Comparison of ENCODE assay signal across 14 mouse cellular contexts in the genomic region with DNA sequence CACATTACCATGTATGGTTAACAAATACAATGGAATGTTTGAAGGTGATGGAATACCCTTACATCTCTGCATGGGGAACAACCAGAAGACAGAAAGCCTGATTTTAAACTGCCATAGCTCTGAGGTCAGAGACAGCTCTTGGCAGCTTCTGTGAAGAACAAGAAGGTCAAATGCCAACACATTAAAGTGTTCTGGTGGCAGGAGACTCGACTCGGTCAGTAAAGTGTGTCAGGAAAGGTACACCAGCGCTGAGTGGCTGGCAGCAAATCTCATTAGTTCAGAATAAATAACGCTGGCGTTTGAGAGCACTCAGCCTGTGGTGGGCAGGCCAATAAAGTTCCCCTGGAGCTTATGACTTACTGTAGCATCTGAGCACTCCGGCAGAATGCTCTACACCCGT.
"Had no signal": no experiment of that assay in that cellular context is flagged by ENCODE, and none has a peak within 500 bp of the region (broad histone marks: within the 10 kb centered on the region; RNA-seq: fewer than 3 reads in every experiment).

No protein-coding gene starts in this region.

- H3K36me3 ChIP-seq: limb, embryonic 10.5 days; liver, embryonic 15.5 days; lung, embryonic 15.5 days; midbrain, embryonic 15.5 days; neural tube, embryonic 12.5 days had no signal

- ATAC-seq: midbrain, embryonic 15.5 days had no signal

- H3K4me2 ChIP-seq: liver, embryonic 11.5 days; liver, embryonic 15.5 days; lung, embryonic 15.5 days; midbrain, embryonic 11.5 days; midbrain, embryonic 15.5 days; neural tube, embryonic 12.5 days had no signal

- H3K9me3 ChIP-seq: limb, embryonic 10.5 days; liver, embryonic 15.5 days; lung, embryonic 15.5 days; midbrain, embryonic 15.5 days; neural tube, embryonic 12.5 days had no signal

- H3K4me3 ChIP-seq: left cerebral cortex, adult 2 months; limb, embryonic 10.5 days; liver, embryonic 15.5 days; lung, embryonic 15.5 days; megakaryocyte, embryonic 14.5 days; midbrain, embryonic 15.5 days; neural tube, embryonic 12.5 days had no signal

- H3K27ac ChIP-seq: left cerebral cortex, adult 2 months; limb, embryonic 10.5 days; liver, embryonic 15.5 days; lung, embryonic 15.5 days; macrophage; midbrain, embryonic 15.5 days; neural tube, embryonic 12.5 days had no signal

- H3K9ac ChIP-seq: liver, embryonic 15.5 days; lung, embryonic 15.5 days; midbrain, embryonic 15.5 days; neural tube, embryonic 12.5 days had no signal

- H3K27me3 ChIP-seq: liver, embryonic 15.5 days; lung, embryonic 15.5 days; megakaryocyte, embryonic 14.5 days; midbrain, embryonic 15.5 days; neural tube, embryonic 12.5 days had no signal

- DNase-seq: kidney, adult 18-20 months; kidney, postnatal 10 days; thymus, adult 18-20 months; thymus, postnatal 14 days had no signal

- H3K4me1 ChIP-seq: liver, embryonic 15.5 days; lung, embryonic 15.5 days; megakaryocyte, embryonic 14.5 days; midbrain, embryonic 15.5 days; neural tube, embryonic 12.5 days had no signal
